Mouse (Mus musculus): ENCODE results near the gene Cd101. TPM values are rescaled to one million over a fixed set of nuclear protein-coding genes. Genes with fewer than 3 reads are reported as not detected.
A peak's percentile ranks its signal among the peaks of the same experiment; 100 is the strongest.

The Cd101 gene
- not detected in 2 replicates for polyA plus RNA-seq (2016; fragmentation: Nextera tagmentation; extraction: Ambion mirVana)

DNA sequence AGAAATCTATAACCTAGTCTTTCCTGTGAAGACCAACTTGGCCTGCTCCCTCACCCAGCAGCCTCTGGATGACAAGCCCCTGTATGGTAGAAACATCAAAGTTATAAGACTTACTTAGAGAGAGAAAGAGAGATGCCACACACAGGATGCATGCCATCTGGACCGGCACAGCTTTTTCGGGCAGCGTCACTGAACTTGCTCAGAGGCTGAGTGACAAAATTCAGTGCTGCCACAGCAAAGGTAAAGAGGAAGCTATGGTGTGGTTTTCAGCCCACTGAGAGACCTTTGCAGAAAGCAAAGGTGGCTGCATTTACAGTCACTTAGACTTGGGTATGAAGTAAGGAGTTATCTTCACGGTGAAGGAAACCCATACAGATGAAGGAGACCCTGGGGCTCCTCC, at the start of gene Cd101:
Cd101 (minus strand) TSS at position 218 of the 400 bp plus-strand sequence.
- 94% methylated on average over 4 of the region's 4 CpGs for WGBS
- no peaks in the 10 kb centered on the region for H3K27me3 ChIP-seq
- no peak for ATAC-seq (ENCODE audit: low FRiP score, low read depth)
- H3K4me2 ChIP-seq (replicated peaks), result no peak within 1 kb of the TSS
- H3K27ac ChIP-seq (replicated peaks), result no peak within 1 kb of the TSS
- H3K4me3 ChIP-seq, result no peak within 1 kb of the TSS
- no peaks in the 10 kb centered on the region for H3K36me3 ChIP-seq
- no peaks in the 10 kb centered on the region for H3K4me1 ChIP-seq
- no peaks in the 10 kb centered on the region for H3K9me3 ChIP-seq
- H3K9ac ChIP-seq (replicated peaks), result no peak within 1 kb of the TSS

DNA sequence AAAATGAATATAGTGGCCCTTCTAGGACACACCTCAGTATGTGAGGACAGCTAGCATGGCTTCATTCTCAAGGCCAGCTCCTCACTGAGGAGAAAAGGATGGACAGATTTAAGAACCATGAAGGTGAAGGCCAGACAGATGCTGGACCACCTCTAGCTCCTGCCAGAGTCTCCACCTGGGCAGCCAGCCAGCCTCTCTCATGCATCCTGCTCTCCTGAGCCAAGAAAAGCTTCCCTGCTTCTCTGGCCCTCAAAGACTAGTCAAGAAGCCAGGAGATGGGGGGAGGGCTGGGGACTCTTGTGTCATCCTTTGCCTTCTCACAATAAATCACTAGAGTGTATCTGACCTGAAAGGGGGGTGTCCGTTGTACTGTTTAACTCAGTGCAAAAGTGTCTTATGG, 49.0 kb upstream of the Cd101 start:
- no peak overlapping the region for H3K4me2 ChIP-seq (replicated peaks)
- H3K27ac ChIP-seq (replicated peaks), result no peak overlapping the region
- no peaks in the 10 kb centered on the region for H3K9me3 ChIP-seq
- H3K36me3 ChIP-seq, result peaks cover 6% of the 10 kb centered on the region; the same call in 1 of the 2 replicates
- 89% methylated on average over 1 of the region's 1 CpGs for WGBS
- H3K9ac ChIP-seq (replicated peaks), result no peak overlapping the region
- H3K4me1 ChIP-seq, result no peaks in the 10 kb centered on the region
- no peaks in the 10 kb centered on the region for H3K27me3 ChIP-seq
- no peak for ATAC-seq (ENCODE audit: low FRiP score, low read depth)
- H3K4me3 ChIP-seq, result no peak overlapping the region

DNA sequence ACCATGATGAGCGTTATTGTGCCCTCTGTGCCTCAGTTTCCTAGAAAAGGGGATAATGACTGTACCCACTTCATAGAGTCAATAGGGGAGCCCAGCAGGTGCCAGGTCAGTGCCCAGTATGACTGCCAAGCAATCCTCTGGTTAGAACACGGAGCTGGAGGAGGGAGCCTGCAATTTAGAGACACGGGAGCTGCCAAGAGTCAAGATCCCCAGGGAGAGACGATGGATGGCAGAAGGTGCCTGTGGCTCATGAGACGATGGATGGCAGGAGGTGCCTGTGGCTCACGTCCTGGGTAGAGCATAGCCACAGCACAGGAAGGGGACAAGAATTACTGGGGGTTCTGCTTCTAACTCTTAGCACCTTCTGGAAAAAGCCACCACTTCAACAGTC, 48.3 kb upstream of the Cd101 start:
- H3K27ac ChIP-seq (replicated peaks), result no peak overlapping the region
- no peak overlapping the region for H3K4me2 ChIP-seq (replicated peaks)
- no peaks in the 10 kb centered on the region for H3K9me3 ChIP-seq
- H3K27me3 ChIP-seq, result no peaks in the 10 kb centered on the region
- WGBS, result 92% methylated on average over 6 of the region's 6 CpGs
- H3K4me3 ChIP-seq, result no peak overlapping the region
- H3K9ac ChIP-seq (replicated peaks), result no peak overlapping the region
- no peak for ATAC-seq (ENCODE audit: low FRiP score, low read depth)
- H3K36me3 ChIP-seq, result peaks cover 6% of the 10 kb centered on the region; the same call in 1 of the 2 replicates
- H3K4me1 ChIP-seq, result peaks cover 4% of the 10 kb centered on the region; the same call in 1 of the 2 replicates

DNA sequence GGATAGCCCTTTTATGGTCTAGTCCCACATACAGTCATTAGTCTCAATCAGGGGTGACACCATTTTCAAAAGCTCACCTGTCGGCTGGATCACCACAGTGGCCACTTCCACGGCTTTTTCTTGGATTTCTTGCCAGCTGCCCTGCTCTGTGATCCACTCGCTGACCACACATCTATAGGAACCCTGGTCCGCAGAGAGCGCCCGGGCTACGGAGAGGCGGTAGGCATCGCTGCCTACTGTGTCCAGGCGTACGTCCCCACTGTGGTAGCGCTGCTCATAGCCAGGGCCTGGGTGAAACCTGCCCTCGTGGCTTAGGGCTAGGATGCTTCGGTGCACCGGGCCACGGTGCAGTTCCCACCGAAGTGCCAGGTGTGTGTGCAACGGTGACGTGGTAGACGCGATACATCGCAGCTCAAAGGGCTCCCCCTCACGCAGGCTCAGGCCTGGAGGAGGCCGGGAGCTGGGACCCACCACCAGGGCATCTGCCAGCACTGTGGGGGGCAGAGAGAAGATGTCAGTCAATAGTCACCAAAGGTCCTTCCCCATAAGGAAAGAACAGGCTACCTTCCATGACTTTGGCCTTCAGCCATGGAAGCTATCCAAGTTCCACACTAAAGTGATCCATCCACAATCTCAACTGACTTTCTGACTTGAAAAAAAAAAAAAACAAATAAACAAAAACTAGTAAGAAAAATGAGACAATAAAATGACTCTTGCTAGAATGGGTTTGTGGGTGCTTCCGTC, 47.8 kb upstream of the Cd101 start:
- H3K27ac ChIP-seq (replicated peaks), result no peak overlapping the region
- H3K27me3 ChIP-seq, result no peaks in the 10 kb centered on the region
- H3K9ac ChIP-seq (replicated peaks), result no peak overlapping the region
- WGBS, result 96% methylated on average over 25 of the region's 25 CpGs
- H3K4me1 ChIP-seq, result peaks cover 9% of the 10 kb centered on the region
- peaks cover 6% of the 10 kb centered on the region; the same call in 1 of the 2 replicates for H3K36me3 ChIP-seq
- no peak for ATAC-seq (ENCODE audit: low FRiP score, low read depth)
- H3K4me2 ChIP-seq (replicated peaks), result no peak overlapping the region
- H3K9me3 ChIP-seq, result no peaks in the 10 kb centered on the region
- H3K4me3 ChIP-seq, result no peak overlapping the region

DNA sequence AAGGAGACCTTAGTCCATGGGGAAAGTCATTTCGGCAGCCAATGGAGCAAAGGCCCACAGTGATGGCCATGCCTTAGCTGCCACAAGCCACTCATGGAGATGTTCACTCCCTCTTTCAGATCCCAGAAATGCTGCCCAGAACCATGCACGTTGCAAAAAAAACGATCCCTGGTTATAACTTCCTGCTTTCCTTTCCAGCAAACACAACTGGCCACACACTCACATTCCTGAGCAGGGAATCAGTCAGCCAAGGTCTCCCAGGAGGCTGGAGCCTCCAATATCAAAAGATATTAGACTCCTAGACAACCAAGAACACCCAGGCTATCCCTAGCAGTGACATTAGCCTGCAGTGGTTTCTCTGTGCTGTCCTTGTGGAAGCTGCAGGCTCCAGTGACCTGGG, 46.5 kb upstream of the Cd101 start:
- Histone ChIP-seq H3K27me3 (no peaks in the 10 kb centered on the region; the same call in 1 of the 2 replicates), H3K9ac (replicated peaks) (no peak overlapping the region), H3K4me3 (no peak overlapping the region), H3K36me3 (peaks cover 6% of the 10 kb centered on the region; the same call in 1 of the 2 replicates), H3K4me2 (replicated peaks) (no peak overlapping the region), H3K9me3 (no peaks in the 10 kb centered on the region), H3K27ac (replicated peaks) (no peak overlapping the region), H3K4me1 (peaks cover 22% of the 10 kb centered on the region)
- no peak for ATAC-seq (ENCODE audit: low FRiP score, low read depth)
- WGBS, result 74% methylated on average over 3 of the region's 3 CpGs

DNA sequence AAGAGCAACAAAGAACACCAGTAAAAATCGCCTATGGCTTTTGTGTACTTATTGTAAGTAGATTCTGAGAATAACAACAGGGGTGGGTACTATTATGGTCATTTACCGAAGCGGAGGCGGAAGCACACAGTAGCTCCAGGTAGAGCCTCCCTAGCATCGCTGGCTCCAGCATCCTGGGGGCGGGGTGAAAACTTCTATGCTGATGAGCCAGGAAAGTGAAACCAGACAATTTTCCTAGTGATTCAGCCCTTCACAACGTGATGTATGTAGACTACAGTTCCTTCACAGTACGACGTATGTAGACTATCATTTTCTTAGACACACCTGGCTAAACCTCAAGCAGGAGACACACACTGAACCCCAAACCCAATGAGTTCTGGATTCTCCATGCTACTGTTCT, 44.0 kb upstream of the Cd101 start:
- no peaks in the 10 kb centered on the region for H3K9me3 ChIP-seq
- no peak overlapping the region for H3K4me2 ChIP-seq (replicated peaks)
- H3K4me3 ChIP-seq, result no peak overlapping the region
- peaks cover 47% of the 10 kb centered on the region for H3K4me1 ChIP-seq
- no peaks in the 10 kb centered on the region; the same call in 1 of the 2 replicates for H3K27me3 ChIP-seq
- ATAC-seq (ENCODE audit: low FRiP score, low read depth), result no peak
- no peak overlapping the region for H3K27ac ChIP-seq (replicated peaks)
- H3K36me3 ChIP-seq, result no peaks in the 10 kb centered on the region
- H3K9ac ChIP-seq (replicated peaks), result no peak overlapping the region
- WGBS, result 89% methylated on average over 9 of the region's 9 CpGs

DNA sequence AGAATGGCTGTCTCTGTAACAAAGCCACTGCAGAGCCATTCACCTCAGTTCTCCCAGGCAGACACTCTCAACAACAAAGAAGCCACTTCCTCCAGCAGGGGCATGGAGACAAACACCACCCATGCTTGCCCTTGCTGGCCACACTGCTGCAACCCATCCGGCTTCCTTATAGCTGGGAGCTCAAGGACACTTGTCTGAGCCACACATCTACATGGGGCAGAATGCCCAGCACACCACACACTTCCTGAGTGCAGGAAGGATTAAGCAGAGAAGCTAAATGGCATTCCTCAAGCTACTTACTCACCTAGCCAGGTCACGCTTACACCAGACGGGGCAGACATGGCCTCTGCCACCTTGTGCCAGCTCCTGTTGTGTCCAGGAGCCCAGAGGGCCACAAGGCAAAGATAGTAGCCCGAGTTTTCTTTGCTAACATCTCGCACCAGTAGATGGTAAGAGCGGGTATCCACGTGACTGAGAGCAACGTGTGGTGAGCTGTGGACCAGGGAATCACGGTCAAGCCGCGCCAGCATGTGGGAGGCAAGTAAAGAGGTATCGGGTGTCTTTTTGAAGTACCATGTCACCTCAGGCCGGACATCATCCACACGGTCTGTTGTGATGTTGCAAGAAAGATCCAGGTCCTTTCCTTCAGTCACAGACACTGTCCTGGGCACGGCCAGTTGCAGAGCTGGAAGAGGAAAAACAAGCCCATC, 43.3 kb upstream of the Cd101 start:
- no peaks in the 10 kb centered on the region for H3K9me3 ChIP-seq
- no peak overlapping the region for H3K4me3 ChIP-seq
- no peak overlapping the region for H3K9ac ChIP-seq (replicated peaks)
- 91% methylated on average over 15 of the region's 15 CpGs for WGBS
- 0 out of 2 replicates have a peak overlapping the region, but pooled peaks have one; percentile 81 for H3K27ac ChIP-seq (replicated peaks)
- H3K4me2 ChIP-seq (replicated peaks), result no peak overlapping the region
- H3K36me3 ChIP-seq, result no peaks in the 10 kb centered on the region
- peaks cover 54% of the 10 kb centered on the region for H3K4me1 ChIP-seq
- no peaks in the 10 kb centered on the region; the same call in 1 of the 2 replicates for H3K27me3 ChIP-seq
- ATAC-seq (ENCODE audit: low FRiP score, low read depth), result no peak

DNA sequence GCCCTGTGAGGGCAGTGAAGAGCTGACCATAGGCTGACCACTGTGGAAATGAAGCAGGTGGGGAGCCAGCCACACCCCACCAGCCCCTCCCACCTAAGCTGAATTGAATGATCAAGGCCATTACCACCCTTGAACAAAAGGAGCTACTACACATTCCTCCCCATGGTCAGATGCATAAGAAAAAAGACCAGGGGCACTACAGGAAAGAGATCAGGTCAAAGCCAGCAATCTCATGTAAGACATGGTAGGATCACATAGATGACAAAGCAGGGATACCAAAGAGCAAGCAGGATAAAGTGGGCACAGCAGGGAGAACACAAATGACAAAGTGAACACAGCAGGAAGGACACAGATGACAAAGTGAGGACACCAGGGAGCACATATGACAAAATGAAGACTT, 42.2 kb upstream of the Cd101 start:
- H3K4me3 ChIP-seq, result no peak overlapping the region
- no peaks in the 10 kb centered on the region for H3K36me3 ChIP-seq
- no peak for ATAC-seq (ENCODE audit: low FRiP score, low read depth)
- H3K27ac ChIP-seq (replicated peaks), result peak overlapping the region; percentile 81
- H3K27me3 ChIP-seq, result no peaks in the 10 kb centered on the region; the same call in 1 of the 2 replicates
- no peaks in the 10 kb centered on the region for H3K9me3 ChIP-seq
- no peak overlapping the region for H3K9ac ChIP-seq (replicated peaks)
- peaks cover 56% of the 10 kb centered on the region for H3K4me1 ChIP-seq
- peak overlapping the region; percentile 26 for H3K4me2 ChIP-seq (replicated peaks)

DNA sequence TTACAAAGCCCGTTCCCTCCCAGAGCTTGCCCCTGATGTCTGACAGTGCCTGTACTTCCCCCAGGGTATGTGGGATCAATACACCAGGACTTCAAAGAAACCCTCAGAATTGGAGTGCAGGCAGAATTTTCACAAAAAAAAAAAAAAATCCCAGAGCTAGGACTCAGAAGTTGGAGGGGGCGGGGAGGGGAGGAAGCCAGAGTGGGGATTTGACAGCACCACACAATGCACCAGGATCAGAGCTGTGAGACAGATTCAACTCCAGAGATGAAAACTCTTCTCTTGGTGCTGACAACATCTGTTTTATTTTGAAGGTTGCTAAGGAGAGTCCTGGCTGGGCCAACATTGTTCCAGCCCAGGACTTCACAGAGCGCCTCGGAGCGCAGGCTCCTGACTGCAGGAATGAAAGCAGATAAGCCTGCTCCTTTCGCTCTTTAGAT, 41.5 kb upstream of the Cd101 start:
- H3K27me3 ChIP-seq, result no peaks in the 10 kb centered on the region; the same call in 1 of the 2 replicates
- peak overlapping the region; percentile 81 for H3K27ac ChIP-seq (replicated peaks)
- peak overlapping the region; percentile 26 for H3K4me2 ChIP-seq (replicated peaks)
- 15% methylated on average over 6 of the region's 6 CpGs for WGBS
- peak; percentile 90 for ATAC-seq (ENCODE audit: low FRiP score, low read depth)
- no peaks in the 10 kb centered on the region for H3K36me3 ChIP-seq
- no peak overlapping the region for H3K4me3 ChIP-seq
- H3K9me3 ChIP-seq, result no peaks in the 10 kb centered on the region
- H3K9ac ChIP-seq (replicated peaks), result no peak overlapping the region
- H3K4me1 ChIP-seq, result peaks cover 56% of the 10 kb centered on the region

DNA sequence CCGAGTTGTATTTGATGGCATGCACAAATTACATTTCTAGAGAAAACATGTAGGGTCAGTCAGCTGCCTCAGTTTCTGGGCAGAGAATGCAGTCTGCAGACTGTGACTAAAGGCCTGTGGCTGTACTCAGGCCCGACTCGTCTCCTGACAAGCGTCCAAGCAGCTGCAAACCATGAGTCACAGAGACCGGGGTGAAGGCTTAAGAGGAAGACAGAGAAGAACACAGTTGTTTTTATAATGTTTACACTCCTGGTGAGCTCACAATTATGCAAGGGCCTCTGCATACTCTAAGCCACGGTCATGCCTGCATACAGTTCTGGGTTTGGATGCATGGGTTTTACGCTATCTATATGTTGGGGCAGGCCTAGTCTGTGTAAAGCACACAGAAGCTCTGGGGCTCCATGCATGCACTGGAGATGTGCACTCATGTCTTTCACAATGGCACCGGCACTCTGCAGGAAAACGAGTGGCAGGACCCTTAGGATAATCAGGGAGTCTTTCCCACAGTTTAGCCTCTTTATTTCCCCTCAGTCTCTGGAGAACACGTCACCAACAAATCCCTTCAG, 41.0 kb upstream of the Cd101 start:
- H3K27ac ChIP-seq (replicated peaks), result peak overlapping the region; percentile 81
- H3K9me3 ChIP-seq, result no peaks in the 10 kb centered on the region
- peak overlapping the region; percentile 26 for H3K4me2 ChIP-seq (replicated peaks)
- peaks cover 56% of the 10 kb centered on the region for H3K4me1 ChIP-seq
- 21% methylated on average over 10 of the region's 10 CpGs for WGBS
- H3K9ac ChIP-seq (replicated peaks), result no peak overlapping the region; the same call in 1 of the 2 replicates
- H3K4me3 ChIP-seq, result no peak overlapping the region
- H3K27me3 ChIP-seq, result no peaks in the 10 kb centered on the region; the same call in 1 of the 2 replicates
- no peaks in the 10 kb centered on the region for H3K36me3 ChIP-seq
- ATAC-seq (ENCODE audit: low FRiP score, low read depth), result peak; percentile 44

DNA sequence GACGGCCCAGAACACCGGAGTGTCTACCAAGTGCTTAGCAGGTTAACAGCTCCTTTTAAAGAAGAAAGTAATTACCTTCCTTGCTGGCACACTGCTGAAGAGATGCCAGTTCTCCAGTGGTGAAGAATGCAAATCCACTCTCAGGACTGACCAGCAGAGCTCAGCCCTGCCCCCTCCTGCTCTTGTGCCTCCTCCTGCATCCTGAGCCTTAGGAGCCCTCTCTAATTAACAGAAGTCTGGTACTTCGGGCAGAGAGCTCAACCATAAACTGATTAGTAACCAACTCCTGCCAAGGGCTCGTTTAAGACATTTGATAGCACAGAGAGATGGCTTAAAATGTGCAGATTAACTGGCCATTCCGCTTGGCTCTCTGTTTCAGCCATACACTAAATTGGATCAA, 39.3 kb upstream of the Cd101 start:
- ATAC-seq (ENCODE audit: low FRiP score, low read depth), result no peak

DNA sequence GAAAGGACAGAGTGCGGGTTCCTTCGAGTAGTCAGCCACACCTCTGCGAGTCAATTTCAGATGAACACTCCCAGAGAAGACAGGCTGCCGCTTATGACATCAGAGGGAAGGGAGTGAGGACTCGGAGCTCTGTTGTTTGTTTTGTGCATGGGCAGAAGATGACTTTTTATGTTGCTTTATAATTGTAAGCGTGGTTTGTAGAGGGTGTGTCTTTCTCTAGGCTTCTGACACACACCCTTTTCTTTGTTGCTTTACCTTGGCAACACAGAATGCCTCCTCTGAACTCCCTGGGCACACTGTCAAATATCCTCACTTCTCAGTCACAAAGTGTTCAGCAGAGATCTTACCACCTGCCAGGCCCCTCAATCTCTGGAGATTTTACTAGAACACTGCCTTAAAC, 36.8 kb upstream of the Cd101 start:
- Histone ChIP-seq H3K27ac (replicated peaks) (no peak overlapping the region), H3K4me1 (peaks cover 37% of the 10 kb centered on the region), H3K4me2 (replicated peaks) (no peak overlapping the region), H3K36me3 (0 out of 2 replicates have a peak, but pooled peaks cover 4% of the 10 kb centered on the region), H3K27me3 (no peaks in the 10 kb centered on the region), H3K9me3 (no peaks in the 10 kb centered on the region), H3K9ac (replicated peaks) (no peak overlapping the region), H3K4me3 (no peak overlapping the region)
- no peak for ATAC-seq (ENCODE audit: low FRiP score, low read depth)
- WGBS, result 89% methylated on average over 6 of the region's 6 CpGs

More for the DNA sequence above, 39.3 kb upstream of the Cd101 start:
- no peak overlapping the region for H3K27ac ChIP-seq (replicated peaks)
- 0 out of 2 replicates have a peak, but pooled peaks cover 4% of the 10 kb centered on the region for H3K36me3 ChIP-seq
- H3K4me1 ChIP-seq, result peaks cover 56% of the 10 kb centered on the region
- H3K9me3 ChIP-seq, result no peaks in the 10 kb centered on the region
- H3K4me3 ChIP-seq, result no peak overlapping the region
- WGBS, result 38% methylated on average over 5 of the region's 5 CpGs
- no peak overlapping the region for H3K4me2 ChIP-seq (replicated peaks)
- H3K27me3 ChIP-seq, result no peaks in the 10 kb centered on the region; the same call in 1 of the 2 replicates
- H3K9ac ChIP-seq (replicated peaks), result no peak overlapping the region
